9 mouse cellular contexts compared by ENCODE assay signal in genomic region chr12:105034130-105034769, GRCm38 (mm10). TPM values are rescaled to one million over a fixed set of nuclear protein-coding genes. Genes with fewer than 3 reads are reported as not detected.
A peak's percentile ranks its signal among the peaks of the same experiment; 100 is the strongest.
DNase-seq lines count a peak whose midpoint lies in the region; ATAC-seq lines count a peak whose summit lies in the region.
"Had no signal": no experiment of that assay in that cellular context is flagged by ENCODE, and none has a peak within 500 bp of the region (broad histone marks: within the 10 kb centered on the region; RNA-seq: fewer than 3 reads in every experiment).

No protein-coding gene starts in this region.

- WGBS in hindbrain, embryonic 11.5 days = 81% methylated on average over 14 of the region's 14 CpGs

- no peak for ATAC-seq in hindbrain, embryonic 11.5 days (ENCODE audit: low FRiP score)
- ATAC-seq in megakaryocyte progenitor cell, adult 5-6 weeks (replicated peaks; ENCODE audit: poor library complexity) = peak; percentile 32

- peaks cover 11% of the 10 kb centered on the region; the same call in 1 of the 2 replicates for H3K4me1 ChIP-seq in hindbrain, embryonic 11.5 days (replicated peaks; ENCODE audit: control insufficient read depth, insufficient read depth, low read length)

- H3K27me3 ChIP-seq in hindbrain, embryonic 11.5 days (ENCODE audit: control insufficient read depth, insufficient read depth, low read length) = no peaks in the 10 kb centered on the region

- H3K9me3 ChIP-seq in hindbrain, embryonic 11.5 days (ENCODE audit: control insufficient read depth, low read length) = no peaks in the 10 kb centered on the region

- no peak overlapping the region for H3K4me3 ChIP-seq in hindbrain, embryonic 11.5 days (ENCODE audit: low read depth, low read length)

- H3K4me2 ChIP-seq in hindbrain, embryonic 11.5 days (replicated peaks; ENCODE audit: low read depth, low read length) = peak overlapping the region; percentile 83

- no peak overlapping the region for H3K9ac ChIP-seq in hindbrain, embryonic 11.5 days (ENCODE audit: low read depth, low read length)

- H3K27ac ChIP-seq in hindbrain, embryonic 11.5 days (ENCODE audit: low read depth, low read length) = no peak overlapping the region

- H3K36me3 ChIP-seq in hindbrain, embryonic 11.5 days (ENCODE audit: control insufficient read depth, insufficient read depth, low read length) = no peaks in the 10 kb centered on the region

- DNase-seq in spleen, adult 12 weeks (ENCODE audit: low spot score) = peak; percentile 64
- no peak for DNase-seq in spleen, adult 18-20 months
- no peak for DNase-seq in hindbrain, embryonic 11.5 days (ENCODE audit: low spot score)
- no peak for DNase-seq in cerebellum, adult 18-20 months
- no peak for DNase-seq in adrenal gland, adult (ENCODE audit: inconsistent age in 2 of 2, low spot score in 1 of 2)
- no peak for DNase-seq in retina, embryonic 14.5 days (ENCODE audit: low spot score)
- no peak for DNase-seq in thymus, postnatal 36 days
- DNase-seq: heart, postnatal 4 days had no signal

RNA-seq across cellular contexts. Expression of gene Glrx5, which starts 1.8 kb away (rescaled TPM):
- 179 and 198 TPM in 2 replicates for polyA plus RNA-seq in hindbrain, embryonic 11.5 days (2014; fragmentation: Nextera tagmentation; extraction: Ambion mirVana)
- 58.1 and 65.3 TPM in 2 replicates for total RNA-seq in megakaryocyte progenitor cell, adult 5-6 weeks (2015)
- total RNA-seq in megakaryocyte progenitor cell, adult 5-6 weeks (2017) = 26.9 and 30.1 TPM in 2 replicates

RNA-seq across cellular contexts. Expression of gene Syne3, which starts 24.6 kb away (rescaled TPM):
- polyA plus RNA-seq in hindbrain, embryonic 11.5 days (2014; fragmentation: Nextera tagmentation; extraction: Ambion mirVana) = 0.11 and 0.13 TPM in 2 replicates
- total RNA-seq in megakaryocyte progenitor cell, adult 5-6 weeks (2015) = 10.1 and 13.1 TPM in 2 replicates
- 19.5 and 21.1 TPM in 2 replicates for total RNA-seq in megakaryocyte progenitor cell, adult 5-6 weeks (2017)
